Mouse (Mus musculus): Measurements from ENCODE around the gene Pagr1b. TPM values are rescaled to one million over a fixed set of nuclear protein-coding genes. Genes with fewer than 3 reads are reported as not detected.
A peak's percentile ranks its signal among the peaks of the same experiment; 100 is the strongest.

Gene Pagr1b
- 1 to 10 TPM in 1 of 2 experiments, not detected in 1; 1.6 TPM for total RNA-seq (2021)

- DNase-seq: no peak
- intact Hi-C loops (cut with DNase I): no loop called here
These were observed at the start of gene Pagr1b for GRCm38 (mm10) chr7:127016481-127016485. Gene Pagr1b (minus strand): TSS chr7:127016484.

- intact Hi-C loops (cut with DNase I): loop anchor here (10.0 kb wide), 1 partner anchor 109 kb away; no protein-coding TSS in a partner anchor
- DNase-seq: no peak
These were observed 49.3 kb upstream of the Pagr1b start for GRCm38 (mm10) chr7:127065538-127065937.

DNA sequence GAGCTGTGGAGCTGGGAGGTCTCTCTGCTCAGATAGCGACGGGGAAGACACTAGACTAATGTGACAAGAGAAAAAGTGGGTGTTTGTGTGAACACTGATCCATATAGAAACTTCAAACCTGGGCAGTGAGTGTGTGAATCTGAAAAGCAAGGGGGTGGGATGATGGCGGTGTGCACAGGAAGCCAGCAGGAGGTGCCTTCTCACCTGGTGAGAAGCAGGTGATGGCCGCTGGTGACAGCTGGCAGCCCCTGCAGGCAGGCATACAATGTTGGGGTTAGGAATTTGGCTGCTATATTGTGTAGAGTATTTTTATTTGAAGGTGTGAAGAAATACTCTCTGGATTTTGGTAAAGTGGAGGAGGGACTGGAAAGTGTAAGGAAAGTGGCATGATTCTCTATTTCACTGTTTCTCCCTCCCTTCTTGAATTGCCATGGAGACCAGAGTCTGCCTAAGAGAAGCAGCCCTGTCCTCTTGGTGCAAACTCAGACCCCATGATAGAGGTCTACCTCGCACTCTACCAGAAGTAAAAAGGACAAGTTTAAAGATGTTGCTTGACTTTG lies 38.8 kb upstream of the Pagr1b start:
- intact Hi-C loops (cut with DNase I): no loop called here
- no peak for DNase-seq

DNA sequence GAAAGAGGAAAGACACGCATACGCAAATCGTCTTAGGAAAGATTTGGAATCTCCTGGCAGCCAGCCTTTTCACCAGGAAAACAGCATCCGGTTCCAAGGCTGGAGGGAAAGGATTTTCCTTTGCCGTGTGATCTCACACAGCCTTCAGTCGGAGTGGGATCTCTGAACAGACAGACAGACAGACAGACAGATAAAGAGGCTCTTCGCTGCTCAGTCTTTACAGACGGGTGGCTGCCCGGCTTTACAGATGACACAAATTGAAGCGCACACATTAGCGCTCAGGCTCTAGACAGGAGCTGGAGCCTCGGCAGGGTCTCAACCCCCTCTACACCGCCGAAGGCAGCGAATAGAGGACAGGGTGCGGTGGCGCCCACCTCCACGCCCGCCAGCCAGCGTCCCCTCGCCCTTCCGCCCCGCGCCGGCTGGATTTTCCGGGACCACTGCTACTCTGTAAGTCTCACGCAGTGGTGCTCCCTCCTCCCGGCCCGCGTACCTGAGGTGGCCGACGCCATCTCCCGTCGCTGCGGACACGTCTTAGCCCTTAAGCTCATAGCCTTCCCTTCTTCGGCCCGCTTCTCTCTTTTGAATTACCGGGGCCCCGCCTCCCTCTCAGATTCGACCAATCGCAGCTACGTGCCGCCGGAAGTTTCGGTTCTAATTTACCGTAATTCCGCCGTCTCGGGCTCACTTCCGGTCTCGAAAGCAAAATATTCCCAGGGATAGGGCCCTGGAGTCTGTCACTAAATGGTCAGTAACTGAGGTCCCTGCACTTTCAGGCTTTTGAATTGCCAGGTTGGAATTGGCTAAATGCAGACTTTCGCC lies 25.8 kb upstream of the Pagr1b start, which contains the start of gene Kif22:
Gene Kif22 (minus strand): TSS at position 621 of the 822 bp plus-strand sequence.
- peak; percentile 90 for DNase-seq
- intact Hi-C loops (cut with DNase I): no loop called here

GRCm38 (mm10) chr7:127031244-127031643 lies 15.0 kb upstream of the Pagr1b start:
- intact Hi-C loops (cut with DNase I): no loop called here
- no peak for DNase-seq

DNA sequence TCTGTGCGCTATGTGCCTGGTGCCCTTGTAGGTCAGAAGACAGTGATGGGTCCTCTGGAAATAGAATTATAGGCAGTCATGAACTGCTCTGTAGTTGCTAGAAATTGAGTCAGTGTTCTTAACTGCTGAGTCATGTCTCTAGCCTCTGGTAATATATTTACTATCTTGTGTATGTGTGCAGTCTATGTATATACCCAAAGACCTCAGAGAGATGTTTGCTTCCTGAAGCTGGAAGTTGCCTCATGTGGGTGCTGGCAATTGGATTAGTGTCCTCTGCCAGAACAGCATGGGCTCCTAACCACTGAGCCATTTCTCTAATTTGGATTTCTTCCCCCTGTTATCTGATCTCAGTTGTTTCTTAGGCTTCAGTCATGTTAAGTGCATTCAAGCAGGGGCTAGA lies 13.9 kb upstream of the Pagr1b start:
- intact Hi-C loops (cut with DNase I): no loop called here
- no peak for DNase-seq

- peak; percentile 44 for DNase-seq
- intact Hi-C loops (cut with DNase I): no loop called here
These were observed 11.6 kb upstream of the Pagr1b start for GRCm38 (mm10) chr7:127027885-127028284.

DNA sequence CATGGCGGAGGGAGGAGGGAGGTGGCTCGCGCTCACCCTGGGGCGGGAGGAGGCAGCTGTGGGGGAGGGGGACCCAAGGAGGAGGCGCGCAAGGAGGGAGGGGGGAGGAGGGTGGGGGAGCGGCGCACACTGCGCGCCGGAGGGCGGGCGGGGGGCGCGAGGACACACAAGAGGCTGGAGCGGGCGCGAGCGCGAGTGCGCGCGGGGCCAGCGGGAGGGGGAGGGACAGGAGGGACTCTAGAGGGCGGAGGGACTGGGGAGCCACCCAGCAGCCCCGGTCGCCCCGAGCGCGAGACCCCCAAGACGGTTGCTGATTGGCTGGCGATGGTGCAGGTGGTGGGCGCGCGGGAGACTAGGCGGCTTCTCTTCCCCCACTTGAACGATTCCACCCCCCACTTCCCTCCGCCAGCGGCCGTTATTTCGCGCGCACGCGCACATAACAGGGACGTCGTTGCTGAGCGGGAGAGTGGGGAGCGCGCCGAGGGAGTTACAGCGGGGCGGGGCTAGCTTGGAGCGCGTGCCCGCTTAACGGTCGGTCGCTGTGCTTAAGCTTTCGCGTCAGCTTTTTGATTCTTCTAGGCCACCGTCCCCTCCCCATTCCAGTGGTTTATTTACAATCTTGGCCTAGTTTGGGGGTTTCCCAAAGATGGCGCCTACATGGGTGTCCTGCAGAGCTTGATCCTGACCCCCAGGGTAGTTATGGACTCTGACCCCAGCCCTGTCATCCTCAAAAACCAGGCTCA lies 10.9 kb upstream of the Pagr1b start, which contains the start of gene Maz:
Gene Maz (minus strand): TSS at position 54 of the 743 bp plus-strand sequence.
- intact Hi-C loops (cut with DNase I): no loop called here
- peak; percentile 100 for DNase-seq

- intact Hi-C loops (cut with DNase I): no loop called here
- no peak for DNase-seq
These were observed 10.3 kb upstream of the Pagr1b start for GRCm38 (mm10) chr7:127026616-127026983.

- DNase-seq: peak; percentile 87
- intact Hi-C loops (cut with DNase I): no loop called here
These were observed 9.9 kb upstream of the Pagr1b start for GRCm38 (mm10) chr7:127026161-127026600.

GRCm38 (mm10) chr7:127025556-127026160 lies 9.4 kb upstream of the Pagr1b start:
- DNase-seq: peak; percentile 54
- intact Hi-C loops (cut with DNase I): no loop called here

GRCm38 (mm10) chr7:127024755-127025555 lies 8.7 kb upstream of the Pagr1b start:
- peak; percentile 82 for DNase-seq
- intact Hi-C loops (cut with DNase I): no loop called here

DNA sequence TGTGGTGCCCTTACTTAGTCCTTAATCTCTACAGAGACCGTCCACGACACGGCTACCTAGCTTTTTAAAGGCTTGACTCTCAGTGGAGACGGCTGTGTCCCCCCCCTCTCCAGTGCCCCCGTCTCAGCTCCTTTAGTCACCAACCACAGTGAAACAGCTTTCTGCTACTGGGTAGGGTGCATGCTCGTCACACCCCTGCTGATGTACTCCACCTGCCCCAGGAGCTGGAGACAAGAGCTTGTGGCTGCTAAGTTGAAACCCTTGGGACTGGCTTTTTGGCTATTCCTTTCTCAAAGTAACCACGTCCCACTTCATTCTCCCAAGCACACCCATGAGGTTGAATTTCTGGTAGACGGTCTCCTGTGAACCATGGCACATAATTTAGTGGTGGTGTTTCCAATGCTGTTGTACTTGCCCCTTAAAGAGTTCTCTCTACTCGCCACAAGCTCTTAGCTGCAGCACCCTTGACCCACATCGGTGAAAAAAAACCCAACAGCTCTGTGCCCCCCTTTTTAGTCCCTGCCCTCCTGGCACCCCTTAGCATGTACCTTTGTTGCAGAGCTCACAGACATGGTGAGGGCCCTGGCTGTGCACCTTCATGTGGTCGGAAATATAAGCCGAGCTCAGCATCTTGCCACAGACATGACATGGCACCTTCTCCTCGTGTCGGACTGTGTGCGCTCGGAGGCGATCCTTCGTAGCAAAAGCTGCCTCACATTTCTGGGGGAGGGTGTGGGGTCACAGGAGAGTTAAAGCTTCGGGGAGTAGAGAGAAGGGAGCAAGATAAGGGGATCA lies 7.8 kb upstream of the Pagr1b start:
- no peak for DNase-seq
- intact Hi-C loops (cut with DNase I): no loop called here

DNA sequence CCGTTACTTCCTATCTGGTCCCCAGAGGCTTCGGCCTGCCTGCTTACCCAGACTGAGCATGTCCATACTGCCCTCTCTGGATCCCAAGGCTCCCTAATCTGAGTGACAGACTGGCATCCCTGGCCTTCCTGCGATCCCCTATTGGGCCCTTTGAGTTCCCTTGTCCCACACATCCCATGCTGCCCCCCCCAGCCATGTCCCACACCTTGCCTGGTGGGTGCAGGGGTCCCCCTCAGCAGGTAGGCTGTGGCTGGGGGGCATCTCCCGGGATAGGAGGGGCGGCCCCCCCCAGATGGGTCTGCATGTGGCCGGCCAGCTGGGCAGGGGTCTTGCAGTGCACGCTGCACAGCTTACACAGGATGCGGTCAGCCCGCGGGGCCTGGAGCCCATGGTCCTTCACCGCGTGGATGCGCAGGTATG lies 7.0 kb upstream of the Pagr1b start:
- intact Hi-C loops (cut with DNase I): no loop called here

DNA sequence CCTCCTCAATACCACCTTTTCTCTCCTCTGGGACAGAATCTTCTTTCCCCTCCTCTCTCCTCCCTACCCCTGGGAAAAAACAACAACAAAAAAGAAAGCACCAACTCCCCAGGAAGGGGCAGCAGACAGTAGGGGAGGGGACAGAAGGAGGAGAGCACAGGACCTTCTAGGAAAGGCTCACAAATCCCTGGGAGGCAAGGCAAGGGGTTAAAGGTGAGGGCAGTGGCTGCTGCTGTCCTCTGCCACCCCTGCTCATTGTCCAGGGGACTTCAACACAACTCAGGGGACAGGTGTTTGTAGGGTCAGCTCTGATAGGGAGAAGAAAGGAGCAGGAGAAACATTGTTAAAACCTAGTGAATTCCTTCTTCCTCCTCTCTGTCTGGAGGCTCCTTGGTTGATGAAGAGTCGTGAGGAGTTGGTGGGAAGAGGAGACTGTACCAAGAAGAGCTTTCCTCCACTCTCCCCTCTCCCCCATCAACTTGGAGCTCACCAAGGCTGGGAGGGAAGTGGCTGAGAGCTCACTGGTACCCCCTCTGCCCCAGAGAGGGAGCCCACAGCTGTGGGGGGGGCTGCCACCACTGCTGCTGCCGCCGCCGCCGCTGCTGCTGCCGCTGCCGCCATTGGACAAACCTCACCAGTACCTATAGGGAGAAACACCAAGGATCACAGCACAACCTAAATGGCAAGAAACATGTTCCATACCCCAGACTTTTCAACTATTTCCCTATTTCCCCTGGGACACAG lies 6.4 kb upstream of the Pagr1b start:
- intact Hi-C loops (cut with DNase I): no loop called here
- no peak for DNase-seq

More for the DNA sequence above, 7.0 kb upstream of the Pagr1b start:
- DNase-seq: no peak

DNA sequence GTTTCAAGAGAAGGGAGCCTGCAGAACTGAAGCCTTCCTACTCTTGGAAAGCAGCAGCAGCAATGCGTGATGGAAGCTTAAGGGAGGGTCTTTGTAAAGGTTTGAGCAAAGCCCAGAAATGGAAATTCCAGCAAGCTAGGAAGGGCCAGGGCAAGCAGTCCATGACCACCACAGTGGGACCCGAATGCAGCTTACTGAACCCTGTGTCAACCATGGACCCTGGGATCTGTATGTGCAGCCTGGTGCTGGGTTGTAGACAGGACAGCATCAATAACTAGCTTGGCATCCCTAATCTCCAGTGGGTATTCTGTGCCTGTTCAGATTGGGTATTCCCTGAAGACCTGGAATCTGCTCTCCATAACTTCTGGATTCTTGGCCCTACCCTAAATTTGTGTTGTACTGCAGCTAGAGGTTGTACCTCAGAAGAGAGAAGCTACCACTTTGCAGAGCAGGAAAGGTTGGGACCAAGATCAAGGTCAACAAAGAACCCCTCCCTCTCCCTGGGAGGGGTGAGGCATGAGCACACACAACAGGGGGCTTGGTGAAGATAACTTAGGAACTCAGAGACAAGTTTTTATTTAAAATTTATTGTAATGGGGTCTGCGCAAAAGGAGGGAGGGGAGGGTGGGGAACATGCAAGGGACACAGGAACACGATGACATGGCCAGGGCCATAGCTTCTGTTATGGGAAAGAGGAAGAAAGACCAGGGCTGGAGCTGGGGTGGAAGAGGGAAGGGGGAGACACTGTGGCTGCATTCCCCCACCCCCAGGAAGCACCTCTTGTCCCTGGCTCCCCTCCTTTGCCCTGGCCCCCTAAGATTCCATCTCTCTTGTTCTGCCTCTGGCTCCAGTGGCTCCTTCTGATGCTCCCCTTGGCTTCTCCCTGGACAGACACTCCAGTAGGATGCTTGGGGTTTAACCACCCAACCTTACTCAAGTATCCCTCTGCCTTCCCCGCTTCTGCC lies 5.6 kb upstream of the Pagr1b start:
- DNase-seq: no peak

GRCm38 (mm10) chr7:127020901-127021562 lies 4.7 kb upstream of the Pagr1b start, which contains the start of the genes Gm42742 and Prrt2:
Gene Gm42742 (minus strand): TSS chr7:127021097.
Gene Prrt2 (minus strand): TSS chr7:127021211.
- DNase-seq: peak; percentile 81
- intact Hi-C loops (cut with DNase I): no loop called here

More for the DNA sequence above, 5.6 kb upstream of the Pagr1b start:
- intact Hi-C loops (cut with DNase I): no loop called here
